Mouse (Mus musculus): ENCODE measurements at regions not wholly inside any gene's neighbourhood (a gene's known extent, or its start where the extent isn't known, plus 50 kb on each side); places are given as distances from the start of the nearest gene placed in this dataset.

DNA sequence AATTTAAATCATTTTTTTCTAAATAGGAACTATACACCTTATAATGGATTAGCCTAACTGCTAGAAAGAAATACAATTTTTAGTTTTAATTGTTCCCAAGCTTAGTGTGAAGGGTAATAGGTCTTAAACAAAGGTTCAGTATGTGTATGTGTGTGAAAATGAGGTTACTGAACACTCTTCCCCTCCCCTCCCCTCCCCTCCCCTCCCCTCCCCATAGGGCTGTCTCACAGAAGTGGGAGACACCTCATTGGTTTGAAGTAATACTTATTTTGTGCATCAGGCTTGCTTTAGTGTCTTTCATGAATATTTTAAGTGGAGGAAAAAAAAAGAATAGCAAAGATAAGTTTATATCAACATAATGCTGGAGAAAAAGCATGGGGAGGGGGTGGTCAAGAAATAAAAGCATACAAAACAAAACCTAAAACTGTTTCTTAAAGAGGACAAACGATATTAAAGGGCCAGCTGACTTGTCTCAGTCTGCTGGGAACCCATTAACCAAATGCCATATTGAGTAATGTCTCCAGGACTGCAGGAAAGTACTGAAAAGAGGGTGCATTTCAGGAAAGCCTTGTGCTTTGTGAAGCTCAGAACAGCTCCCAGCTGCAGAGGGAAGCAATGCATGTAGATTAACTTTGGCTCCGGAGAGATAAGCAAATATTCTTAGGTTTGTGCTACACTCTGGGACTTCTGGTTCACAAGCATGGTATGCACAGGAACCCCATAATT, 59.2 kb downstream of the Csl start:
- H3K4me2 ChIP-seq (ENCODE audit: low read depth), result no peak overlapping the region
- H3K9ac ChIP-seq (ENCODE audit: low read length), result no peak overlapping the region
- ATAC-seq (ENCODE audit: insufficient read depth, low FRiP score, low TSS enrichment), result no peak
- no peak overlapping the region for H3K4me3 ChIP-seq (ENCODE audit: low read depth, low read length)
- H3K27ac ChIP-seq (ENCODE audit: low read depth, low read length), result no peak overlapping the region
- H3K36me3 ChIP-seq (ENCODE audit: control insufficient read depth, insufficient read depth, low read length), result no peaks in the 10 kb centered on the region
- 45% methylated on average over 2 of the region's 2 CpGs for WGBS
- no peak for DNase-seq (ENCODE audit: low spot score)
- no peaks in the 10 kb centered on the region for H3K27me3 ChIP-seq (ENCODE audit: control insufficient read depth, insufficient read depth, low read length)
- H3K9me3 ChIP-seq (ENCODE audit: control insufficient read depth, low read length), result no peaks in the 10 kb centered on the region
- H3K4me1 ChIP-seq (ENCODE audit: control insufficient read depth, insufficient read depth, low read length), result no peaks in the 10 kb centered on the region
